Mouse (Mus musculus): ENCODE measurements around the gene Ppp6r3.

GRCm38 (mm10) chr19:3529781-3530180, 45.8 kb downstream of the Ppp6r3 start:
- TF ChIP-seq CHD2 (IDR thresholded peaks at IDR 0.05; ENCODE audit: low read depth, low read length), result no peak
- TF ChIP-seq HCFC1 (IDR thresholded peaks at IDR 0.05; ENCODE audit: borderline replicate concordance, insufficient read depth, low read length), result no peak
- TF ChIP-seq ZC3H11A (IDR thresholded peaks at IDR 0.05; ENCODE audit: borderline replicate concordance, low read depth, low read length), result no peak
- TF ChIP-seq ZNF384 (IDR thresholded peaks at IDR 0.05; ENCODE audit: low read depth, low read length), result no peak

All from ES-E14 (cell line).